Comparison of ENCODE assay signal across 8 mouse cellular contexts in genomic region chr13:55511492-55511861, GRCm38 (mm10). TPM values are rescaled to one million over a fixed set of nuclear protein-coding genes. Genes with fewer than 3 reads are reported as not detected.
DNase-seq lines count a peak whose midpoint lies in the region; ATAC-seq lines count a peak whose summit lies in the region.

No protein-coding gene starts in this region.

- no peak for DNase-seq in heart, postnatal 4 days
- peak; percentile 65 for DNase-seq in embryo, embryonic 10.5 days (ENCODE audit: low spot score)
- DNase-seq in intestine, embryonic 14.5 days (ENCODE audit: low spot score) = no peak
- no peak for DNase-seq in cerebellum, adult 9-11 months
- DNase-seq in cerebellum, adult 18-20 months = no peak
- no peak for DNase-seq in spleen, postnatal 4 days (ENCODE audit: low spot score in 2 of 2)

- H3K36me3 ChIP-seq in heart, embryonic 15.5 days = peaks cover 30% of the 10 kb centered on the region
- peaks cover 39% of the 10 kb centered on the region for H3K36me3 ChIP-seq in intestine, embryonic 14.5 days (ENCODE audit: control insufficient read depth, insufficient read depth, low read length)
- peaks cover 38% of the 10 kb centered on the region for H3K36me3 ChIP-seq in midbrain, embryonic 13.5 days

- H3K4me1 ChIP-seq in heart, embryonic 15.5 days (replicated peaks) = peaks cover 56% of the 10 kb centered on the region
- H3K4me1 ChIP-seq in intestine, embryonic 14.5 days (replicated peaks; ENCODE audit: control insufficient read depth, insufficient read depth, low read length) = peaks cover 26% of the 10 kb centered on the region
- H3K4me1 ChIP-seq in midbrain, embryonic 13.5 days (replicated peaks) = peaks cover 31% of the 10 kb centered on the region

- ATAC-seq in heart, embryonic 15.5 days (replicated peaks; ENCODE audit: insufficient number of reproducible peaks, insufficient read depth, low FRiP score, low read depth) = no peak
- peak; percentile 12; the same call in 1 of the 2 replicates for ATAC-seq in intestine, embryonic 14.5 days (replicated peaks; ENCODE audit: low FRiP score, low TSS enrichment, low read depth)
- no peak for ATAC-seq in midbrain, embryonic 13.5 days

- no peaks in the 10 kb centered on the region for H3K9me3 ChIP-seq in heart, embryonic 15.5 days (replicated peaks)
- H3K9me3 ChIP-seq in intestine, embryonic 14.5 days (ENCODE audit: control insufficient read depth, low read length) = no peaks in the 10 kb centered on the region
- H3K9me3 ChIP-seq in midbrain, embryonic 13.5 days = no peaks in the 10 kb centered on the region

- peak overlapping the region; percentile 96 for H3K9ac ChIP-seq in heart, embryonic 15.5 days
- H3K9ac ChIP-seq in intestine, embryonic 14.5 days (ENCODE audit: low read length) = peak overlapping the region; percentile 86; the same call in 1 of the 2 replicates
- H3K9ac ChIP-seq in midbrain, embryonic 13.5 days (replicated peaks) = peak overlapping the region; percentile 5; the same call in 1 of the 2 replicates

- H3K27ac ChIP-seq in heart, embryonic 15.5 days = peak overlapping the region; percentile 97
- H3K27ac ChIP-seq in intestine, embryonic 14.5 days (ENCODE audit: low read depth) = peak overlapping the region; percentile 85
- H3K27ac ChIP-seq in midbrain, embryonic 13.5 days = peak overlapping the region; percentile 80

- peaks cover 22% of the 10 kb centered on the region for H3K27me3 ChIP-seq in heart, embryonic 15.5 days
- no peaks in the 10 kb centered on the region for H3K27me3 ChIP-seq in intestine, embryonic 14.5 days (replicated peaks; ENCODE audit: control insufficient read depth, insufficient read depth, low read length)
- no peaks in the 10 kb centered on the region; the same call in 1 of the 2 replicates for H3K27me3 ChIP-seq in midbrain, embryonic 13.5 days

- 18% methylated on average over 5 of the region's 5 CpGs for WGBS in heart, embryonic 15.5 days
- 19% methylated on average over 5 of the region's 5 CpGs for WGBS in intestine, embryonic 14.5 days
- 31% methylated on average over 5 of the region's 5 CpGs for WGBS in midbrain, embryonic 13.5 days

- H3K4me2 ChIP-seq in heart, embryonic 15.5 days = peak overlapping the region; percentile 90
- H3K4me2 ChIP-seq in intestine, embryonic 14.5 days (ENCODE audit: low read length) = peak overlapping the region; percentile 83
- peak overlapping the region; percentile 95 for H3K4me2 ChIP-seq in midbrain, embryonic 13.5 days (replicated peaks)

- H3K4me3 ChIP-seq in heart, embryonic 15.5 days = peak overlapping the region; percentile 88
- H3K4me3 ChIP-seq in intestine, embryonic 14.5 days (ENCODE audit: low read depth, low read length) = peak overlapping the region; percentile 77
- peak overlapping the region; percentile 82 for H3K4me3 ChIP-seq in midbrain, embryonic 13.5 days (replicated peaks)

RNA-seq across cellular contexts. Expression of gene Pdlim7, which starts 2.0 kb away (rescaled TPM):
- polyA plus RNA-seq in heart, embryonic 15.5 days (2015; fragmentation: Nextera tagmentation; extraction: Ambion mirVana) = 221 and 251 TPM in 2 replicates
- total RNA-seq in heart, postnatal 4 days (2021) = 100 to 1,000 TPM; 115 to 119 TPM
- polyA plus RNA-seq in intestine, embryonic 14.5 days (2014; fragmentation: Nextera tagmentation; extraction: Ambion mirVana) = 253 and 260 TPM in 2 replicates
- 145 and 159 TPM in 2 replicates for polyA plus RNA-seq in midbrain, embryonic 13.5 days (2015; fragmentation: Nextera tagmentation; extraction: Ambion mirVana)

RNA-seq across cellular contexts. Expression of gene Dok3, which starts 17.6 kb away (rescaled TPM):
- polyA plus RNA-seq in heart, embryonic 15.5 days (2015; fragmentation: Nextera tagmentation; extraction: Ambion mirVana) = 1.3 and 3.0 TPM in 2 replicates
- total RNA-seq in heart, postnatal 4 days (2021) = 1 to 10 TPM; 1.0 to 1.1 TPM
- 1.9 and 2.5 TPM in 2 replicates for polyA plus RNA-seq in intestine, embryonic 14.5 days (2014; fragmentation: Nextera tagmentation; extraction: Ambion mirVana)
- polyA plus RNA-seq in midbrain, embryonic 13.5 days (2015; fragmentation: Nextera tagmentation; extraction: Ambion mirVana) = 4.3 and 4.7 TPM in 2 replicates

RNA-seq across cellular contexts. Expression of gene Dbn1, which starts 23.6 kb away (rescaled TPM):
- 60.1 and 77.2 TPM in 2 replicates for polyA plus RNA-seq in heart, embryonic 15.5 days (2015; fragmentation: Nextera tagmentation; extraction: Ambion mirVana)
- 10 to 100 TPM; 64.5 to 66.8 TPM for total RNA-seq in heart, postnatal 4 days (2021)
- polyA plus RNA-seq in intestine, embryonic 14.5 days (2014; fragmentation: Nextera tagmentation; extraction: Ambion mirVana) = 120 and 134 TPM in 2 replicates
- 655 and 674 TPM in 2 replicates for polyA plus RNA-seq in midbrain, embryonic 13.5 days (2015; fragmentation: Nextera tagmentation; extraction: Ambion mirVana)

RNA-seq across cellular contexts. Expression of gene Ddx41, which starts 25.0 kb away (rescaled TPM):
- 23.6 and 34.7 TPM in 2 replicates for polyA plus RNA-seq in heart, embryonic 15.5 days (2015; fragmentation: Nextera tagmentation; extraction: Ambion mirVana)
- 10 to 100 TPM; 16.9 to 18.5 TPM for total RNA-seq in heart, postnatal 4 days (2021)
- 63.9 and 73.1 TPM in 2 replicates for polyA plus RNA-seq in intestine, embryonic 14.5 days (2014; fragmentation: Nextera tagmentation; extraction: Ambion mirVana)
- 60.2 and 66.6 TPM in 2 replicates for polyA plus RNA-seq in midbrain, embryonic 13.5 days (2015; fragmentation: Nextera tagmentation; extraction: Ambion mirVana)

RNA-seq across cellular contexts. Expression of gene Prr7, which starts 47.4 kb away (rescaled TPM):
- polyA plus RNA-seq in heart, embryonic 15.5 days (2015; fragmentation: Nextera tagmentation; extraction: Ambion mirVana) = 0.18 and 0.30 TPM in 2 replicates
- total RNA-seq in heart, postnatal 4 days (2021) = 1 to 10 TPM; 2.1 to 2.3 TPM
- 0.55 and 0.70 TPM in 2 replicates for polyA plus RNA-seq in intestine, embryonic 14.5 days (2014; fragmentation: Nextera tagmentation; extraction: Ambion mirVana)
- 2.3 and 2.8 TPM in 2 replicates for polyA plus RNA-seq in midbrain, embryonic 13.5 days (2015; fragmentation: Nextera tagmentation; extraction: Ambion mirVana)

Comparison
In these comparisons a context has a peak if more than half of its experiments do, and no peak if none do; other contexts are left out.
1. H3K9ac ChIP-seq: peak in every context shown above with its lines; median percentile 96 in heart, embryonic 15.5 days; 86 in intestine, embryonic 14.5 days; 5 in midbrain, embryonic 13.5 days.